Mouse (Mus musculus) liver, postnatal 0 days (tissue): ENCODE data around the gene Sec24d. TPM values are rescaled to one million over a fixed set of nuclear protein-coding genes. Genes with fewer than 3 reads are reported as not detected.

Experiments
- ATAC-seq: fragments of 200-750 bp; cut with Nextera tagmentation; 2 replicates; pipeline ENCODE4 v1.8.0; 2017; ENCODE audit warnings: mild to moderate bottlenecking, moderate library complexity
- DNase-seq: peaks from one replicate; pipeline ENCODE4 v3.0.0-alpha.2; 2016
- H3K27ac ChIP-seq: fragments of 300-500 bp; sonication (generic); 2 replicates; pipeline ENCODE4 v1.5.1; 2014; ENCODE audit warnings: antibody characterized with exemption, moderate library complexity, mild to moderate bottlenecking, low read depth
- H3K27me3 ChIP-seq: fragments of 300-500 bp; sonication (generic); 2 replicates; pipeline ENCODE4 v1.6.1; 2014; ENCODE audit warnings: low read length, control low read depth, mixed read lengths; ENCODE audit not compliant: insufficient read depth
- H3K36me3 ChIP-seq: fragments of 300-500 bp; sonication (generic); replicated peaks from 2 replicates; pipeline ENCODE4 v1.6.1; 2014; ENCODE audit warnings: mild to moderate bottlenecking, control low read depth, low read length, moderate library complexity, mixed read lengths; ENCODE audit not compliant: insufficient read depth
- H3K4me1 ChIP-seq: fragments of 300-500 bp; sonication (generic); 2 replicates; pipeline ENCODE4 v1.6.1; 2014; ENCODE audit warnings: antibody characterized with exemption, mild to moderate bottlenecking, control low read depth; ENCODE audit not compliant: insufficient read depth
- H3K4me2 ChIP-seq: fragments of 300-500 bp; sonication (generic); 2 replicates; pipeline ENCODE4 v1.6.1; 2014; ENCODE audit warnings: low read depth, mild to moderate bottlenecking, low read length, moderate library complexity, mixed read lengths
- H3K4me3 ChIP-seq: fragments of 300-500 bp; sonication (generic); 2 replicates; pipeline ENCODE4 v1.5.1; 2014; ENCODE audit warnings: low read depth, low read length
- H3K9ac ChIP-seq: fragments of 300-500 bp; sonication (generic); replicated peaks from 2 replicates; pipeline ENCODE4 v1.6.1; 2014; ENCODE audit warnings: mild to moderate bottlenecking, moderate library complexity
- H3K9me3 ChIP-seq: fragments of 300-500 bp; sonication (generic); 2 replicates; pipeline ENCODE4 v1.6.1; 2016; ENCODE audit warnings: mild to moderate bottlenecking, control low read depth, low read length, mixed read lengths
- CTCF ChIP-seq: sonication (generic); IDR thresholded peaks from 2 replicates; pipeline ENCODE4 v1.5.1; 2016; ENCODE audit warnings: antibody characterized with exemption, low read depth
- EP300 ChIP-seq: IDR thresholded peaks from 2 replicates; pipeline ENCODE4 v1.6.1; 2016; ENCODE audit warnings: antibody characterized with exemption, low read depth, mild to moderate bottlenecking
- WGBS: fragments of 180-500 bp; shearing (Covaris S2); extraction: QIAGEN DNeasy Blood & Tissue Kit; methylation state at CpG from one replicate; pipeline ENCODE4 v1.1.7; 2014; ENCODE audit not compliant: insufficient replicate concordance; 5-methylcytosine and 5-hydroxymethylcytosine counted together
- polyA plus RNA-seq: library from polyadenylated mRNA; unstranded; fragments of >200 nt; fragmentation: Nextera tagmentation; extraction: Ambion mirVana; gene quantifications from 2 replicates; pipeline ENCODE4 v1.2.1, GENCODE M21; 2015

Gene Sec24d
- polyA plus RNA-seq, 1 experiment from 2014 or later: 18.5 TPM

GRCm38 (mm10) chr3:123337853-123338252 lies 70.6 kb downstream of the Sec24d start:
- no peak overlapping the region for H3K27ac ChIP-seq
- H3K27me3 ChIP-seq: no peaks in the 10 kb centered on the region
- 79% methylated on average over 6 of the region's 6 CpGs for WGBS
- no peak overlapping the region for H3K4me2 ChIP-seq
- H3K9me3 ChIP-seq: no peaks in the 10 kb centered on the region
- peaks cover 9% of the 10 kb centered on the region for H3K4me1 ChIP-seq
- ATAC-seq: no peak
- TF ChIP-seq CTCF: no peak
- no peak for TF ChIP-seq EP300
- H3K9ac ChIP-seq: no peak overlapping the region
- H3K4me3 ChIP-seq: no peak overlapping the region
- H3K36me3 ChIP-seq: peaks cover 15% of the 10 kb centered on the region
- no peak for DNase-seq

- no peak for ATAC-seq
Measured at GRCm38 (mm10) chr3:123338666-123339195, 71.5 kb downstream of the Sec24d start.

GRCm38 (mm10) chr3:123341049-123341448 lies 73.8 kb downstream of the Sec24d start:
- Histone ChIP-seq H3K9ac (no peak overlapping the region), H3K36me3 (peaks cover 28% of the 10 kb centered on the region), H3K9me3 (no peaks in the 10 kb centered on the region), H3K4me1 (no peaks in the 10 kb centered on the region), H3K27ac (no peak overlapping the region), H3K27me3 (no peaks in the 10 kb centered on the region), H3K4me2 (no peak overlapping the region), H3K4me3 (no peak overlapping the region)
- DNase-seq (no peak), ATAC-seq (no peak)
- 70% methylated on average over 2 of the region's 2 CpGs for WGBS
- TF ChIP-seq EP300 (no peak), CTCF (no peak)

More at GRCm38 (mm10) chr3:123338666-123339195, 71.5 kb downstream of the Sec24d start:
- H3K4me2 ChIP-seq: no peak overlapping the region
- H3K9me3 ChIP-seq: no peaks in the 10 kb centered on the region
- no peak overlapping the region for H3K9ac ChIP-seq
- no peak overlapping the region for H3K27ac ChIP-seq
- no peak for TF ChIP-seq CTCF
- no peak for TF ChIP-seq EP300
- no peak for DNase-seq
- H3K27me3 ChIP-seq: no peaks in the 10 kb centered on the region
- 55% methylated on average over 12 of the region's 12 CpGs for WGBS
- H3K4me1 ChIP-seq: peaks cover 8% of the 10 kb centered on the region
- H3K36me3 ChIP-seq: peaks cover 19% of the 10 kb centered on the region
- no peak overlapping the region for H3K4me3 ChIP-seq

- no peak overlapping the region for H3K9ac ChIP-seq
- no peak for TF ChIP-seq EP300
- TF ChIP-seq CTCF: no peak
- H3K4me1 ChIP-seq: no peaks in the 10 kb centered on the region
- H3K36me3 ChIP-seq: peaks cover 18% of the 10 kb centered on the region
- H3K4me2 ChIP-seq: no peak overlapping the region
- no peak for DNase-seq
- no peak for ATAC-seq
- no peak overlapping the region for H3K27ac ChIP-seq
- no peak overlapping the region for H3K4me3 ChIP-seq
- H3K9me3 ChIP-seq: no peaks in the 10 kb centered on the region
- H3K27me3 ChIP-seq: no peaks in the 10 kb centered on the region
- 63% methylated on average over 6 of the region's 6 CpGs for WGBS
Measured at GRCm38 (mm10) chr3:123343690-123344089, 76.4 kb downstream of the Sec24d start.

- TF ChIP-seq EP300 (no peak), CTCF (no peak)
- no peak overlapping the region for H3K4me2 ChIP-seq
- no peak overlapping the region for H3K27ac ChIP-seq
- ATAC-seq (no peak), DNase-seq (no peak)
- H3K4me3 ChIP-seq: no peak overlapping the region
- WGBS: 74% methylated on average over 12 of the region's 12 CpGs
- H3K4me1 ChIP-seq: no peaks in the 10 kb centered on the region
- H3K36me3 ChIP-seq: peaks cover 30% of the 10 kb centered on the region
- no peak overlapping the region for H3K9ac ChIP-seq
- no peaks in the 10 kb centered on the region for H3K27me3 ChIP-seq
- no peaks in the 10 kb centered on the region for H3K9me3 ChIP-seq
Measured at GRCm38 (mm10) chr3:123348080-123348802, 81.0 kb downstream of the Sec24d start.

GRCm38 (mm10) chr3:123350602-123351001 lies 83.3 kb downstream of the Sec24d start:
- WGBS: 54% methylated on average over 8 of the region's 8 CpGs
- TF ChIP-seq EP300 (no peak), CTCF (no peak)
- no peak for ATAC-seq
- Histone ChIP-seq H3K27ac (no peak overlapping the region), H3K4me2 (no peak overlapping the region), H3K4me3 (no peak overlapping the region), H3K4me1 (no peaks in the 10 kb centered on the region), H3K9me3 (no peaks in the 10 kb centered on the region), H3K27me3 (no peaks in the 10 kb centered on the region), H3K36me3 (peaks cover 36% of the 10 kb centered on the region), H3K9ac (no peak overlapping the region)
- no peak for DNase-seq
